In the genomic region with DNA sequence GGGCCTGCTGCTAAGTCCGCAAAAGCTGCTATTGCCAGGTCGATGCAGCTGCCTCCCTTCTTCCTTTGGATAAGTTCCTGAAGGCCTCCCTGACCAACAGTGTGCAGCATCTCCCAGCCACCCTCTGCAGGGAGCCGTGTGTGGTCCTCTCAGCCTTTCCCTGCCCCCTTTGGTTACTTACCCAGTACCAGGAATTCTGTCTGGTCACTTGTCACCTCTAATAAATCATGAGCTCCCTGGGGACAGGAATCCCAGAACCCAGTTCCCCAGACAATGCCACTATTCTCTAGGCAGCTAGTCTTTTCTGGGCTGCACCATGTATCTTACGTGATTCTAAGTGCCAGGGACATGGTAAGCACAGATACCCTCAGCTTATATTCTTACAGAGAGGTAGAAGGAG, we compare ENCODE assay signal across 32 mouse cellular contexts. TPM values are rescaled to one million over a fixed set of nuclear protein-coding genes. Genes with fewer than 3 reads are reported as not detected.
DNase-seq lines count a peak whose midpoint lies in the region; ATAC-seq and TF ChIP-seq lines count a peak whose summit lies in the region.
"Had no signal": no experiment of that assay in that cellular context is flagged by ENCODE, and none has a peak within 500 bp of the region (broad histone marks: within the 10 kb centered on the region; RNA-seq: fewer than 3 reads in every experiment).

No protein-coding gene starts in this region.

- no peak for TF ChIP-seq POLR2A in ES-Bruce4 (IDR thresholded peaks at IDR 0.05; ENCODE audit: insufficient read depth, low read length)

- no peak for ATAC-seq in megakaryocyte, adult 5-6 weeks (ENCODE audit: poor library complexity, severe bottlenecking)
- ATAC-seq: CD4-positive, CD25-positive, alpha-beta regulatory T cell, adult 4 months; forebrain, embryonic 14.5 days; forebrain, postnatal 0 days; hindbrain, postnatal 0 days; inflammation-experienced regulatory T-cells, adult 6 months; intestine, embryonic 16.5 days; Patski had no signal

- H3K9me3 ChIP-seq in ES-Bruce4 (replicated peaks; ENCODE audit: control insufficient read depth, insufficient read depth, low read length, poor library complexity, severe bottlenecking), result no peaks in the 10 kb centered on the region
- no peaks in the 10 kb centered on the region for H3K9me3 ChIP-seq in limb, embryonic 10.5 days (replicated peaks)
- H3K9me3 ChIP-seq: embryonic facial prominence, embryonic 12.5 days; embryonic facial prominence, embryonic 15.5 days; heart, embryonic 10.5 days had no signal

- WGBS in limb, embryonic 10.5 days, result 80% methylated on average over 4 of the region's 4 CpGs

- H3K36me3 ChIP-seq in ES-Bruce4 (ENCODE audit: control insufficient read depth, insufficient read depth, low read length, poor library complexity, severe bottlenecking), result no peaks in the 10 kb centered on the region; the same call in 1 of the 2 replicates
- no peaks in the 10 kb centered on the region for H3K36me3 ChIP-seq in limb, embryonic 10.5 days
- H3K36me3 ChIP-seq: embryonic facial prominence, embryonic 12.5 days; embryonic facial prominence, embryonic 15.5 days; heart, embryonic 10.5 days; heart, embryonic 13.5 days had no signal

- H3K27ac ChIP-seq in ES-Bruce4 (ENCODE audit: insufficient read depth, low read length), result peak overlapping the region; percentile 92
- H3K27ac ChIP-seq in limb, embryonic 10.5 days, result no peak overlapping the region
- H3K27ac ChIP-seq: embryonic facial prominence, embryonic 12.5 days; embryonic facial prominence, embryonic 15.5 days; heart, adult 2 months; heart, embryonic 10.5 days; heart, embryonic 13.5 days; hindbrain, embryonic 14.5 days; hindbrain, postnatal 0 days had no signal

- H3K27me3 ChIP-seq in ES-Bruce4 (ENCODE audit: control insufficient read depth, insufficient read depth, low read length, poor library complexity, severe bottlenecking), result no peaks in the 10 kb centered on the region
- H3K27me3 ChIP-seq in limb, embryonic 10.5 days (ENCODE audit: low read depth, poor library complexity, severe bottlenecking), result peaks cover 12% of the 10 kb centered on the region; the same call in 1 of the 2 replicates
- H3K27me3 ChIP-seq: embryonic facial prominence, embryonic 12.5 days; embryonic facial prominence, embryonic 15.5 days; heart, embryonic 13.5 days had no signal

- peak; percentile 20 for DNase-seq in kidney, postnatal 10 days
- no peak for DNase-seq in kidney, adult 11 months
- peak; percentile 54 for DNase-seq in MN1 (ENCODE audit: low spot score)
- peak; percentile 94 for DNase-seq in retina, postnatal 1 day
- no peak for DNase-seq in limb, embryonic 10.5 days (ENCODE audit: low spot score)
- DNase-seq: adrenal gland, postnatal 14 days; cerebellum, adult 11 months; cerebellum, adult 8-10 months; cerebellum, postnatal 14 days; forebrain, postnatal 0 days; gastrocnemius, postnatal 36 days; heart, adult 2 months; heart, postnatal 14 days; heart, postnatal 4 days had no signal

- TF ChIP-seq EP300 in ES-Bruce4 (IDR thresholded peaks at IDR 0.05; ENCODE audit: insufficient read depth, low read depth, low read length), result no peak

- H3K4me1 ChIP-seq in ES-Bruce4 (ENCODE audit: control insufficient read depth, insufficient read depth, low read length), result peaks cover 3% of the 10 kb centered on the region
- peaks cover 27% of the 10 kb centered on the region for H3K4me1 ChIP-seq in limb, embryonic 10.5 days

- peak overlapping the region; percentile 85 for H3K9ac ChIP-seq in ES-Bruce4 (ENCODE audit: low read depth, poor library complexity, severe bottlenecking)
- H3K9ac ChIP-seq: embryonic facial prominence, embryonic 12.5 days; embryonic facial prominence, embryonic 15.5 days; forebrain, postnatal 0 days; heart, embryonic 13.5 days; hindbrain, embryonic 14.5 days had no signal

- no peak for TF ChIP-seq CTCF in ES-Bruce4 (IDR thresholded peaks at IDR 0.05; ENCODE audit: low read depth, low read length)

- H3K4me3 ChIP-seq in ES-Bruce4 (ENCODE audit: low read depth, low read length), result peak overlapping the region; percentile 91
- H3K4me3 ChIP-seq in limb, embryonic 10.5 days, result no peak overlapping the region
- H3K4me3 ChIP-seq: embryonic facial prominence, embryonic 12.5 days; embryonic facial prominence, embryonic 15.5 days; heart, adult 2 months; heart, embryonic 10.5 days; heart, embryonic 13.5 days had no signal

RNA-seq across cellular contexts. Expression of a gene that starts 11.5 kb away (rescaled TPM):
- 25.7 and 28.7 TPM in 2 replicates for polyA plus RNA-seq in ES-Bruce4 (2011; ENCODE audit: insufficient read depth, insufficient read length, low read depth, missing spikeins)
- 15.5 and 18.2 TPM in 2 replicates for polyA plus RNA-seq in limb, embryonic 10.5 days (2016; fragmentation: Nextera tagmentation; extraction: Ambion mirVana)
- total RNA-seq in megakaryocyte, adult 5-6 weeks (2015), result 2.3 and 3.9 TPM in 2 replicates
- 3.5 and 6.7 TPM in 2 replicates for total RNA-seq in megakaryocyte, adult 5-6 weeks (2017)

RNA-seq across cellular contexts. Expression of a gene that starts 11.9 kb away (rescaled TPM):
- polyA plus RNA-seq in ES-Bruce4 (2011; ENCODE audit: insufficient read depth, insufficient read length, low read depth, missing spikeins), result 1.2 TPM in 1 of 2 replicates, not detected in the other
- not detected in 2 replicates for polyA plus RNA-seq in limb, embryonic 10.5 days (2016; fragmentation: Nextera tagmentation; extraction: Ambion mirVana)
- total RNA-seq in megakaryocyte, adult 5-6 weeks (2015), result not detected in 2 replicates
- total RNA-seq in megakaryocyte, adult 5-6 weeks (2017), result not detected in 2 replicates
- total RNA-seq: granulocyte monocyte progenitor cell, adult 5-6 weeks; MEL had no signal
- polyA plus RNA-seq: C2C12; CD4-positive, CD25-positive, alpha-beta regulatory T cell, adult 4 months; forebrain, embryonic 11.5 days; forebrain, embryonic 14.5 days; heart, embryonic 10.5 days; heart, embryonic 13.5 days; heart, embryonic 16.5 days; inflammation-experienced regulatory T-cells, adult 6 months; intestine, embryonic 16.5 days had no signal

RNA-seq across cellular contexts. Expression of a gene that starts 41.4 kb away (rescaled TPM):
- polyA plus RNA-seq in ES-Bruce4 (2011; ENCODE audit: insufficient read depth, insufficient read length, low read depth, missing spikeins), result 8.0 and 9.7 TPM in 2 replicates
- 0.55 and 0.65 TPM in 2 replicates for polyA plus RNA-seq in limb, embryonic 10.5 days (2016; fragmentation: Nextera tagmentation; extraction: Ambion mirVana)
- 0.33 and 1.3 TPM in 2 replicates for total RNA-seq in megakaryocyte, adult 5-6 weeks (2015)
- total RNA-seq in megakaryocyte, adult 5-6 weeks (2017), result 0.44 and 0.49 TPM in 2 replicates

RNA-seq across cellular contexts. Expression of a gene that starts 45.5 kb away (rescaled TPM):
- polyA plus RNA-seq in ES-Bruce4 (2011; ENCODE audit: insufficient read depth, insufficient read length, low read depth, missing spikeins), result 98.9 and 114 TPM in 2 replicates
- 5.9 and 9.4 TPM in 2 replicates for polyA plus RNA-seq in limb, embryonic 10.5 days (2016; fragmentation: Nextera tagmentation; extraction: Ambion mirVana)
- 129 and 148 TPM in 2 replicates for total RNA-seq in megakaryocyte, adult 5-6 weeks (2015)
- 124 and 125 TPM in 2 replicates for total RNA-seq in megakaryocyte, adult 5-6 weeks (2017)

Comparison
In these comparisons a context has a peak if more than half of its experiments do, and no peak if none do; other contexts are left out.
1. DNase-seq: peak in kidney, postnatal 10 days (single experiment), MN1 (single experiment) and retina, postnatal 1 day (single experiment); none in kidney, adult 11 months (single experiment) and limb, embryonic 10.5 days (single experiment).